Mouse (Mus musculus): ENCODE data around the gene Lbh.

DNA sequence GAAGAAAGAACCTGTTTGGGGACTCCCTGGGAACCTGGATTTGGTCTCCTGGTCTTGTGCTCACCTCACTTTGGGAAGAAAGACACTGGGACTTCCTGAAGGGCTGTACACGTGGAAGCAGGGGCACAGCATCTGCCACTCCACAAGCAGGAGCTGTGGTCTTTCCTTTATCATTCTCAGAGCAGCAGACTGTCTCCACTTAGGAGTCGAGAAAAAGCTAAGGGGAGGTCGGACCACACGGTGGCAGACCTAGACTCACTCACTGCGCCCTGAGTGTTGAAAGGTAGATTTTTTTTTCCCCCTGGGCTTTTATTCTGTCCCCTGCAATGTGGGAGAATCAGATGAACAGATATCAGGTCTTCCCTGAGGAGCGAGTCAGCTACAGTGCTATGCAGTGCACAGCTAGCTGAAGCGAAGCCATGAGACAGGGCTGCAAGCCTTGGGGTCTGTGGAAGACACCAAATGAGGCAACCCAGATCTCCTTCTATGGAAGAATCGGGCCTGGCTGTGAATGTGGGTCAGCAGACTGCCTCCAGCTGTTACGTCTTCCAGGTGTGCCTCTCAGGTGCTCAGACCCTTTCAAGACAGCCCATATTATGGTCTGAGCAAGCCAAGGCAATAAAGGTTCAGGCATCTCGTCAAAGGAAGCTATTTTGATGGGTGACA lies 11.7 kb upstream of the Lbh start:
- TF ChIP-seq CTCF (IDR thresholded peaks at IDR 0.05; ENCODE audit: borderline replicate concordance, control insufficient read depth, extremely low read depth, insufficient read depth, low read length, poor library complexity): no peak
- no peak for TF ChIP-seq POLR2A (IDR thresholded peaks at IDR 0.05; ENCODE audit: control insufficient read depth, extremely low read depth, insufficient read depth, low read length, poor library complexity)
